Mouse (Mus musculus) testis, adult 2 months (tissue): ENCODE data around the gene Ust.

Experiments used
- CTCF ChIP-seq: fragments of 200-500 bp; IDR thresholded peaks from 2 replicates; pipeline ENCODE4 v1.5.1; 2012; ENCODE audit warnings: low read depth, mild to moderate bottlenecking, inconsistent platforms, low read length, moderate library complexity; ENCODE audit not compliant: control insufficient read depth, insufficient read depth, insufficient replicate concordance
- POLR2A ChIP-seq: fragments of 200-500 bp; IDR thresholded peaks from 2 replicates; pipeline ENCODE4 v1.6.1; 2012; ENCODE audit warnings: low read depth, mild to moderate bottlenecking, inconsistent platforms, low read length, moderate library complexity; ENCODE audit not compliant: control insufficient read depth

DNA sequence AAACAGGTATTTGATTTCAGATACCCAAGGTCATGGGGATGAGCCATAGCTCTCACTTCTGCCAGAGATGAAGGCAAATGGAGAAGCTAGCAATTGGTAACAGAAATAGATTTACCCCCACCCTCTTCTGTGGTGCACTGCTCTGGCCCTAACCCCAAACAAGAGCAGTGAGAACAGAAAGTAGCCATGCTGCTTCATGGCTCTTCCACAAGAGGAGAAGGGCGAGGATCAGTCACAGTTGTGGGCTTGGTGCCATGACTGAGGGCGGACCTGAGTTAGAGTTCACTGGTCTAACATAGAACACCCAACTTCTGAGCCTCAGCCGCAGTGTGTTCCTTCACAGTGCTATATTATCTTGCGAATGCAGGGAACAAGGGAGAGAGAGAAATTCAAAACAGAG lies 13.8 kb downstream of the Ust start:
- no peak for TF ChIP-seq POLR2A
- TF ChIP-seq CTCF, result no peak
